Mouse (Mus musculus) forebrain, embryonic 12.5 days (tissue): Measurements from ENCODE around the gene Thrb. TPM values are rescaled to one million over a fixed set of nuclear protein-coding genes. Genes with fewer than 3 reads are reported as not detected.
A peak's percentile ranks its signal among the peaks of the same experiment; 100 is the strongest.

Source experiments
- ATAC-seq: fragments of 200-750 bp; cut with Nextera tagmentation; 2 replicates; pipeline ENCODE4 v1.8.0; 2017; ENCODE audit warnings: moderate TSS enrichment; ENCODE audit not compliant: low FRiP score
- H3K27ac ChIP-seq: fragments of 300-500 bp; sonication (generic); 2 replicates; pipeline ENCODE4 v1.5.1; 2016; ENCODE audit warnings: mild to moderate bottlenecking
- H3K27me3 ChIP-seq: fragments of 300-500 bp; sonication (generic); 2 replicates; pipeline ENCODE4 v1.6.1; 2016; ENCODE audit warnings: mild to moderate bottlenecking
- H3K36me3 ChIP-seq: fragments of 300-500 bp; sonication (generic); replicated peaks from 2 replicates; pipeline ENCODE4 v1.6.1; 2016; ENCODE audit warnings: mild to moderate bottlenecking
- H3K4me1 ChIP-seq: fragments of 300-500 bp; sonication (generic); 2 replicates; pipeline ENCODE4 v1.6.1; 2016
- H3K4me2 ChIP-seq: fragments of 300-500 bp; sonication (generic); 2 replicates; pipeline ENCODE4 v1.6.1; 2016; ENCODE audit warnings: mild to moderate bottlenecking, moderate library complexity
- H3K4me3 ChIP-seq: fragments of 300-500 bp; sonication (generic); replicated peaks from 2 replicates; pipeline ENCODE4 v1.5.1; 2016; ENCODE audit warnings: mild to moderate bottlenecking
- H3K9ac ChIP-seq: fragments of 300-500 bp; sonication (generic); 2 replicates; pipeline ENCODE4 v1.6.1; 2016; ENCODE audit warnings: mild to moderate bottlenecking
- H3K9me3 ChIP-seq: fragments of 300-500 bp; sonication (generic); 2 replicates; pipeline ENCODE4 v1.6.1; 2016
- WGBS: fragments of 180-500 bp; shearing (Covaris S2); methylation state at CpG from one replicate; pipeline ENCODE4 v1.1.7; 2016; 5-methylcytosine and 5-hydroxymethylcytosine counted together
- polyA plus RNA-seq: library from polyadenylated mRNA; unstranded; fragments of >200 nt; fragmentation: Nextera tagmentation; extraction: Ambion mirVana; gene quantifications from 2 replicates; pipeline ENCODE4 v1.2.1, GENCODE M21; 2016

Gene Thrb
- polyA plus RNA-seq, result 1.1 and 1.3 TPM in 2 replicates

DNA sequence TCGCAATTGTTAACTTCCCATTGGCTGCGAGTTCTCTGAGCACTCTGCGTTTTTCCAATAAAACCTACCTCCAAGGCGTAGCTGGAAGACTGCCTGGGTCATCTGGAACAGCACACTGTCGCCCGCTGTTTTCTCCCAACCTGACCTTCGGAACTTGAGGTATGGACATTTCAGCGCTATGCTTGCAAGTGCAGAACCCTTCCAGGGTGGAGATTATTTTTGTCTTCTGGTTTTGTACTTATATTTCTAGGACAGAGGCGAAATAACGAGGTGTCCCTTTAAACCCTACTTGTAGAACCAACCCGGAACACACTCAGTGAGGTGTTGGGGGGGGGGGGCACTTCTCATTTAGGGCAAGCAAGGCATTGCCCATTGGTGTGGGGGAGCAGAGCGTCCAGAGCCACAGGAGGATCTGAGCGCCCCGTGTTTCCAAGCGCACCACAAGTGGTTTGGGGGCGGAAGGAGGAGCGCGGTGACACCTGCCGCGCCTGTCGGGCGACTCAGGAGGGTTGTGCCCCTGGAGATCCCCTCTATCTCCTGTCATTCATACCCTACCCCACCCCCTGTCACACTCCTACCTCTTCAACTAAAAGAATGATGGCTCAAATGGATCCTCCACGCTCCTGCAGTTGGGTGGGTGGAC is at the start of gene Thrb:
TSS of gene Thrb (plus strand) at position 576 of the 643 bp plus-strand sequence.
- H3K27me3 ChIP-seq, result peaks cover 23% of the 10 kb centered on the region
- peak within 1 kb of the TSS; percentile 69 for H3K4me3 ChIP-seq
- H3K36me3 ChIP-seq, result no peaks in the 10 kb centered on the region
- peak within 1 kb of the TSS; percentile 61 for H3K9ac ChIP-seq
- no peak; the same call in 1 of the 2 replicates for ATAC-seq
- no peak within 1 kb of the TSS for H3K27ac ChIP-seq
- H3K9me3 ChIP-seq, result no peaks in the 10 kb centered on the region
- peak within 1 kb of the TSS; percentile 98 for H3K4me2 ChIP-seq
- peaks cover 18% of the 10 kb centered on the region for H3K4me1 ChIP-seq
- WGBS, result 2% methylated on average over 23 of the region's 23 CpGs

GRCm38 (mm10) chr14:17621671-17622070 is 38.4 kb upstream of the Thrb start:
- no peak overlapping the region for H3K4me3 ChIP-seq
- WGBS, result 75% methylated on average over 3 of the region's 3 CpGs
- ATAC-seq, result no peak
- H3K4me2 ChIP-seq, result no peak overlapping the region
- no peaks in the 10 kb centered on the region for H3K9me3 ChIP-seq
- no peaks in the 10 kb centered on the region for H3K4me1 ChIP-seq
- H3K27ac ChIP-seq, result no peak overlapping the region
- H3K36me3 ChIP-seq, result no peaks in the 10 kb centered on the region
- H3K9ac ChIP-seq, result no peak overlapping the region
- H3K27me3 ChIP-seq, result no peaks in the 10 kb centered on the region

- Histone ChIP-seq H3K27me3 (no peaks in the 10 kb centered on the region), H3K27ac (no peak overlapping the region), H3K4me1 (no peaks in the 10 kb centered on the region), H3K9me3 (no peaks in the 10 kb centered on the region), H3K4me2 (no peak overlapping the region), H3K9ac (no peak overlapping the region), H3K36me3 (no peaks in the 10 kb centered on the region), H3K4me3 (no peak overlapping the region)
- 65% methylated on average over 2 of the region's 2 CpGs for WGBS
- no peak for ATAC-seq
Observed at GRCm38 (mm10) chr14:17623936-17624335, 36.1 kb upstream of the Thrb start.

GRCm38 (mm10) chr14:17629215-17629614 is 30.8 kb upstream of the Thrb start:
- Histone ChIP-seq H3K4me1 (peaks cover 5% of the 10 kb centered on the region; the same call in 1 of the 2 replicates), H3K9me3 (no peaks in the 10 kb centered on the region), H3K4me3 (no peak overlapping the region), H3K4me2 (no peak overlapping the region), H3K27me3 (no peaks in the 10 kb centered on the region), H3K27ac (no peak overlapping the region), H3K9ac (no peak overlapping the region), H3K36me3 (no peaks in the 10 kb centered on the region)
- 66% methylated on average over 5 of the region's 5 CpGs for WGBS
- no peak for ATAC-seq

DNA sequence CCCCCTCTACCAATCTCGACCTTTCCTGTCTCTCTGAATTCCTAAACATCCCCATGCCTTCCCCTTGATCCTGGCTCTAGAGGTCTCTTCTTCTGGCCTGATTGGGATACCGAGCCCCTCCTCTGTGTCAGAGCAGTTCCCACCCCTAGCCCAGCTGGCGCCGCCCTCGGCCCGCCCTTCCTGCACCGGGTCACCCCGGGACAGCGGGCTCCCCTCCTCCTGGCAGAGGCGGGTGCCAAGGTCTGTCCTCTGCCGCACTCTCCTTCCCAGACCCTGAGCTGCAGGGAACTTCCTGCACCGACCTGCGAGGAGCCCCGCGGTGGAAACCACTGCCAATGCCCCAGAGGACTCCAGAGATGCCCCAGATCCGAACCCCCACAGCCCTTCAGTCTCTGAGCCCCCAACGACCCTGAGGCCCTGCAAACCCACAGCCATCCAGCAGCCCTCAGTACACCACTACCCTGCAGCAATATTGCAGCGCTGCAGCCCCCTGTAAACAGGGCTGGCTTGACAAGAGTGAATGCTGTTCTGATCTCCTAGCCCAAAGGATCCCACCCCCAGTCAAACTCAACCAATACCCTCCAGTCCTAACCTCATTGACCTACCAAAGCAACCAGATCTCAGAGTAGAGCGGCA is 27.1 kb upstream of the Thrb start:
- Histone ChIP-seq H3K4me3 (no peak overlapping the region), H3K9ac (no peak overlapping the region), H3K4me2 (peak overlapping the region; percentile 29), H3K27ac (no peak overlapping the region), H3K9me3 (no peaks in the 10 kb centered on the region), H3K4me1 (peaks cover 5% of the 10 kb centered on the region; the same call in 1 of the 2 replicates), H3K27me3 (no peaks in the 10 kb centered on the region), H3K36me3 (no peaks in the 10 kb centered on the region)
- 7% methylated on average over 19 of the region's 19 CpGs for WGBS
- ATAC-seq, result peak; percentile 39; the same call in 1 of the 2 replicates

DNA sequence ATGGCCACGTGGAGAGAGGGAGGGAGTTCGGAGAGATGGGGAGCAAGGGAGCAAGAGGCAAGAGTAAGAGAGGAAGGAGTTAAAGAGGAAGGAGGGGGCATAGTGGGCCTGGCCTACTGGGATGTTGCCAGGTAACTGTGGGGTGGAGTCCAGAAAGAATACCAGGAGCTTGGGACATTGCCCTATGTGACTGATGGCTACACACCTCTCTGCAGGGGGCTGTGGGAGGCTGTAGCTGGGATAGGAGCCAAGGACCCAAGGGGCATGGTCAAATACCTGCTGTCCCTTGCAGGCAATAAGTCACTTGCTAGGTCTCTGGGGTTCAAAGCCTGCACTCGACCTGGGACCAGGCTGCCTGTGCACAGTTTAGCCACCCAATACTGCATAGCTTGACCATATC is 23.1 kb upstream of the Thrb start:
- no peak overlapping the region for H3K27ac ChIP-seq
- H3K9ac ChIP-seq, result no peak overlapping the region
- H3K27me3 ChIP-seq, result no peaks in the 10 kb centered on the region
- ATAC-seq, result no peak
- no peak overlapping the region for H3K4me2 ChIP-seq
- WGBS, result 73% methylated on average over 3 of the region's 3 CpGs
- H3K36me3 ChIP-seq, result no peaks in the 10 kb centered on the region
- H3K9me3 ChIP-seq, result no peaks in the 10 kb centered on the region
- H3K4me3 ChIP-seq, result no peak overlapping the region
- H3K4me1 ChIP-seq, result peaks cover 5% of the 10 kb centered on the region; the same call in 1 of the 2 replicates

DNA sequence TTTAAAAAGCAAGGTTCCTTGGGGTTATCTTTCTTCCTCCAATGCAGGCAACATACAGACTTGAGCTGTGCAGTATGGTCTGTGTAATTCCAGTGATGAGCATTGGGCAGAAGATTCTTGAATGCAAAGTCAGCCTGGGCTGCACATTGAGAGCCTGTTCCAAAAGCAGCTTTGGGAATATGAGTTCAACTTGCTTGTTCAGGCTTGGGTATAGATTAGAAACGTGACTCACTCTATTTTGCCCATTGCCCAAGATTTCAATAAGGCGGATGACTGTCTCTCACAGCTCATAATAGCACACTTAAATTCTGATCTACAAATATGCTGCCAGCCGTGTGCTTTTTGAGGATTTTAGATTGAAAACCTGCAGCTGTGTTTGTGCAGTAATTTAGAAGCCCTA is 18.3 kb upstream of the Thrb start:
- Histone ChIP-seq H3K4me3 (no peak overlapping the region), H3K36me3 (no peaks in the 10 kb centered on the region), H3K4me1 (no peaks in the 10 kb centered on the region), H3K9me3 (no peaks in the 10 kb centered on the region), H3K27ac (no peak overlapping the region), H3K9ac (no peak overlapping the region), H3K27me3 (no peaks in the 10 kb centered on the region), H3K4me2 (no peak overlapping the region)
- WGBS, result 73% methylated on average over 3 of the region's 3 CpGs
- ATAC-seq, result no peak

DNA sequence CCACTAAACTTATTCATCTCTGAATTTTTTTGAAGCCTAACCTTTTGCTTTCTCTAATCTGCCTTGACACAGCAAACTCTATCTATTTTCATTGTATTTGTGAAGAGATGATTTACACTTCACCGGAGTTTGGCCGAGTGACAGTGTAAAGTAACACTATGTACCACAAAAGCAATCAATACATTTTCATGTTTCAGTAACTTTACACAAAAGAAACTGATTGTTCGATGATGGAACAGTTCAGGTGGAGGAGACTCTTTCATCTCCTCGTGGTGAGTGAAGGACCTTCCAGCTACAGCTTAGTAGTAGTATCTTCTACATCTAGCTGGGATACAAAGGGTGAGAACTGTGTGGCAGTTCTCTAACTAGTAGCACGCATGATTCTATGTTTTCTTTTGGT is 5.0 kb upstream of the Thrb start:
- H3K4me1 ChIP-seq, result peaks cover 10% of the 10 kb centered on the region
- H3K27me3 ChIP-seq, result peaks cover 6% of the 10 kb centered on the region
- 56% methylated on average over 5 of the region's 5 CpGs for WGBS
- ATAC-seq, result no peak
- H3K27ac ChIP-seq, result no peak overlapping the region
- no peak overlapping the region for H3K4me3 ChIP-seq
- no peak overlapping the region for H3K4me2 ChIP-seq
- H3K36me3 ChIP-seq, result no peaks in the 10 kb centered on the region
- no peak overlapping the region for H3K9ac ChIP-seq
- no peaks in the 10 kb centered on the region for H3K9me3 ChIP-seq

GRCm38 (mm10) chr14:17659031-17659430 is 1.0 kb upstream of the Thrb start:
- peak; percentile 25; the same call in 1 of the 2 replicates for ATAC-seq
- Histone ChIP-seq H3K27me3 (peaks cover 23% of the 10 kb centered on the region), H3K4me3 (peak overlapping the region; percentile 16; the same call in 1 of the 2 replicates), H3K9me3 (no peaks in the 10 kb centered on the region), H3K9ac (no peak overlapping the region), H3K4me1 (peaks cover 18% of the 10 kb centered on the region), H3K36me3 (no peaks in the 10 kb centered on the region), H3K4me2 (peak overlapping the region; percentile 98), H3K27ac (no peak overlapping the region)
- WGBS, result 1% methylated on average over 10 of the region's 10 CpGs

- under 1% methylated on average over 79 of the region's 82 CpGs for WGBS
- ATAC-seq, result peak; percentile 93
- Histone ChIP-seq H3K4me3 (peak overlapping the region; percentile 69), H3K4me2 (peak overlapping the region; percentile 98), H3K9ac (peak overlapping the region; percentile 61), H3K27me3 (peaks cover 27% of the 10 kb centered on the region), H3K36me3 (no peaks in the 10 kb centered on the region), H3K9me3 (no peaks in the 10 kb centered on the region), H3K27ac (no peak overlapping the region), H3K4me1 (peaks cover 18% of the 10 kb centered on the region)
Observed at GRCm38 (mm10) chr14:17660329-17661099, 453 bp downstream of the Thrb start.

DNA sequence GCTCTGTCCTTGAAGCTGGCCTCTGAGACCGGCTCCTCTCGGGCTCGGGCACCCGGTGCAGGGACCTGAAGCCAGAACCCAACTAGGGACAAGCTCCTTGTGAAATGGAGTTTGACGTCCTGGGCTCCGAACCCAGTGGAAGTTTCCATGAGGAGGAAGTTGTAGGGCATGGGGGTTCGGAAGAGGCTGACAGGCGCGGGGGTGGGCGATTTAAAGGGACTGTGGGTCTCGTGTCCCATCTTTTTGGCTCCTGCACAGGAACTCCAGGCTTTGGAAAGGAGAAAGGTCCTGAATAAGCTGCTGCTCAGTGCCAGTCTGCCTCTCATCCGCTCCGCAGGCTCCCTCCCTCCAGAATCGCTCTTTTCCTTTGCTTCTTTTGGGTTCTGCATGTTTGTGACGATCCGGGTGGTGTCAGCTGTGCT is 1.1 kb downstream of the Thrb start:
- no peak overlapping the region for H3K27ac ChIP-seq
- WGBS, result 0% methylated on average over 16 of the region's 16 CpGs

GRCm38 (mm10) chr14:17662087-17662486 is 2.0 kb downstream of the Thrb start:
- H3K27me3 ChIP-seq, result peaks cover 27% of the 10 kb centered on the region
- H3K4me1 ChIP-seq, result peaks cover 18% of the 10 kb centered on the region
- H3K9ac ChIP-seq, result no peak overlapping the region
- no peak for ATAC-seq
- H3K36me3 ChIP-seq, result no peaks in the 10 kb centered on the region
- no peak overlapping the region for H3K4me3 ChIP-seq
- H3K9me3 ChIP-seq, result no peaks in the 10 kb centered on the region
- no peak overlapping the region for H3K27ac ChIP-seq
- 32% methylated on average over 5 of the region's 5 CpGs for WGBS
- H3K4me2 ChIP-seq, result no peak overlapping the region

More for the DNA sequence above, 1.1 kb downstream of the Thrb start:
- Histone ChIP-seq H3K4me2 (peak overlapping the region; percentile 98), H3K9ac (peak overlapping the region; percentile 61), H3K27me3 (peaks cover 27% of the 10 kb centered on the region), H3K4me3 (peak overlapping the region; percentile 69), H3K9me3 (no peaks in the 10 kb centered on the region), H3K4me1 (peaks cover 18% of the 10 kb centered on the region), H3K36me3 (no peaks in the 10 kb centered on the region)
- ATAC-seq, result peak; percentile 27
